Mouse (Mus musculus): ENCODE measurements around the gene St3gal2. TPM values are rescaled to one million over a fixed set of nuclear protein-coding genes. Genes with fewer than 3 reads are reported as not detected.
"Not testable (repeated sequence)": the region's sequence is repeated elsewhere in the genome, so short reads cannot be mapped to it uniquely, and the experiment has no call there.

Gene St3gal2
- total RNA-seq, 2 experiments from 2014 or later = 22.9 to 29.4 TPM

- DNase-seq (ENCODE audit: low spot score); intact Hi-C loops (cut with DNase I): not testable (repeated sequence)
Observed at GRCm38 (mm10) chr8:110909850-110910249, 9.9 kb upstream of the St3gal2 start.

GRCm38 (mm10) chr8:110911576-110912570, 7.8 kb upstream of the St3gal2 start:
- no peak for DNase-seq (ENCODE audit: low spot score)
- intact Hi-C loops (cut with DNase I) = no loop called here

- no peak for DNase-seq (ENCODE audit: low spot score)
- intact Hi-C loops (cut with DNase I) = no loop called here
Observed at GRCm38 (mm10) chr8:110917415-110917814, 2.3 kb upstream of the St3gal2 start.

- no peak for DNase-seq (ENCODE audit: low spot score)
- intact Hi-C loops (cut with DNase I) = loop anchor here (2.0 kb wide), 1 partner anchor 15 kb away; the partner anchor contains the start of gene Fuk
Observed at GRCm38 (mm10) chr8:110918027-110918426, 1.7 kb upstream of the St3gal2 start.

GRCm38 (mm10) chr8:110918460-110918859, 1.3 kb upstream of the St3gal2 start:
- intact Hi-C loops (cut with DNase I) = loop anchor here (2.0 kb wide), 1 partner anchor 16 kb away; the partner anchor contains the start of gene Fuk
- no peak for DNase-seq (ENCODE audit: low spot score)

- intact Hi-C loops (cut with DNase I) = loop anchor here (2.0 kb wide), 1 partner anchor 45 kb away; no protein-coding TSS in a partner anchor
- DNase-seq (ENCODE audit: low spot score) = no peak
Observed at GRCm38 (mm10) chr8:110920032-110920772, 480 bp downstream of the St3gal2 start.

- DNase-seq (ENCODE audit: low spot score) = no peak
- intact Hi-C loops (cut with DNase I) = loop anchor here (2.0 kb wide), 1 partner anchor 44 kb away; no protein-coding TSS in a partner anchor
Observed at GRCm38 (mm10) chr8:110920773-110921277, 1.1 kb downstream of the St3gal2 start.

GRCm38 (mm10) chr8:110921492-110922230, 1.9 kb downstream of the St3gal2 start:
- DNase-seq (ENCODE audit: low spot score) = peak; percentile 34
- intact Hi-C loops (cut with DNase I) = loop anchor here (2.0 kb wide), 1 partner anchor 43 kb away; no protein-coding TSS in a partner anchor

GRCm38 (mm10) chr8:110925691-110926140, 6.0 kb downstream of the St3gal2 start:
- intact Hi-C loops (cut with DNase I) = no loop called here
- no peak for DNase-seq (ENCODE audit: low spot score)

GRCm38 (mm10) chr8:110926690-110927089, 7.0 kb downstream of the St3gal2 start:
- intact Hi-C loops (cut with DNase I) = no loop called here
- no peak for DNase-seq (ENCODE audit: low spot score)

GRCm38 (mm10) chr8:110928435-110928834, 8.7 kb downstream of the St3gal2 start:
- no peak for DNase-seq (ENCODE audit: low spot score)
- intact Hi-C loops (cut with DNase I) = no loop called here

- DNase-seq (ENCODE audit: low spot score) = no peak
- intact Hi-C loops (cut with DNase I) = no loop called here
Observed at GRCm38 (mm10) chr8:110929066-110929465, 9.3 kb downstream of the St3gal2 start.

- intact Hi-C loops (cut with DNase I); DNase-seq (ENCODE audit: low spot score): not testable (repeated sequence)
Observed at GRCm38 (mm10) chr8:110929672-110930071, 9.9 kb downstream of the St3gal2 start.

- intact Hi-C loops (cut with DNase I) = no loop called here
- DNase-seq (ENCODE audit: low spot score) = peak; percentile 83
Observed at GRCm38 (mm10) chr8:110931176-110931939, 11.6 kb downstream of the St3gal2 start.

GRCm38 (mm10) chr8:110932444-110932843, 12.7 kb downstream of the St3gal2 start:
- no peak for DNase-seq (ENCODE audit: low spot score)
- intact Hi-C loops (cut with DNase I) = no loop called here

GRCm38 (mm10) chr8:110933272-110933671, 13.6 kb downstream of the St3gal2 start:
- intact Hi-C loops (cut with DNase I) = no loop called here
- no peak for DNase-seq (ENCODE audit: low spot score)

GRCm38 (mm10) chr8:110936217-110936616, 16.5 kb downstream of the St3gal2 start:
- no peak for DNase-seq (ENCODE audit: low spot score)
- intact Hi-C loops (cut with DNase I) = no loop called here

- peak; percentile 49 for DNase-seq (ENCODE audit: low spot score)
- intact Hi-C loops (cut with DNase I) = no loop called here
Observed at GRCm38 (mm10) chr8:110938882-110939589, 19.3 kb downstream of the St3gal2 start.

Measured in heart, postnatal 25 days (tissue).